Mouse (Mus musculus) myocyte (in vitro differentiated cells): ENCODE measurements around the gene Rps3a1.

Source experiments
- CEBPB ChIP-seq: IDR thresholded peaks from 2 replicates; pipeline ENCODE4 v1.6.1; 2011; ENCODE audit warnings: mild to moderate bottlenecking, moderate library complexity; ENCODE audit not compliant: poor library complexity, insufficient read depth, severe bottlenecking
- E2F4 ChIP-seq: IDR thresholded peaks from one replicate; pipeline ENCODE4 v1.6.1; 2011; ENCODE audit warnings: mild to moderate bottlenecking, control low read depth, moderate library complexity; ENCODE audit not compliant: insufficient read depth
- MAX ChIP-seq: IDR thresholded peaks from one replicate; pipeline ENCODE4 v1.6.1; 2011; ENCODE audit warnings: low read depth, mild to moderate bottlenecking, control low read depth
- MYOD1 ChIP-seq, 3 experiments: IDR thresholded peaks; one replicate each; pipeline ENCODE4 v1.6.1; 2011; ENCODE audit warnings: control low read depth in 2 of 3, low read depth in 2 of 3, mild to moderate bottlenecking in 2 of 3, moderate library complexity in 1 of 3; ENCODE audit not compliant: insufficient read length in 2 of 3, control insufficient read depth in 1 of 3
- MYOG ChIP-seq, 3 experiments: IDR thresholded peaks; one replicate each; pipeline ENCODE4 v1.6.1; 2011; ENCODE audit warnings: control low read depth in 2 of 3, low read depth in 2 of 3, mild to moderate bottlenecking in 2 of 3; ENCODE audit not compliant: insufficient read length in 2 of 3, control insufficient read depth in 1 of 3, insufficient read depth in 1 of 3
- POLR2A ChIP-seq: IDR thresholded peaks from one replicate; pipeline ENCODE4 v1.6.1; 2011; ENCODE audit warnings: low read depth, mild to moderate bottlenecking, control low read depth, moderate library complexity; ENCODE audit not compliant: insufficient read length
- POLR2AphosphoS2 ChIP-seq: IDR thresholded peaks from one replicate; pipeline ENCODE4 v1.6.1; 2011; ENCODE audit warnings: low read depth, control low read depth; ENCODE audit not compliant: insufficient read length
- REST ChIP-seq: IDR thresholded peaks from one replicate; pipeline ENCODE4 v1.6.1; 2011; ENCODE audit warnings: mild to moderate bottlenecking, control low read depth, moderate library complexity; ENCODE audit not compliant: insufficient read depth, insufficient read length
- SRF ChIP-seq: IDR thresholded peaks from one replicate; pipeline ENCODE4 v1.6.1; 2011; ENCODE audit warnings: low read depth; ENCODE audit not compliant: control insufficient read depth, insufficient read length
- TCF12 ChIP-seq: IDR thresholded peaks from one replicate; pipeline ENCODE4 v1.6.1; 2011; ENCODE audit warnings: mild to moderate bottlenecking, control low read depth; ENCODE audit not compliant: poor library complexity, insufficient read depth, severe bottlenecking
- TCF3 ChIP-seq: IDR thresholded peaks from one replicate; pipeline ENCODE4 v1.6.1; 2011; ENCODE audit warnings: low read depth, control low read depth; ENCODE audit not compliant: insufficient read length
- USF1 ChIP-seq: IDR thresholded peaks from one replicate; pipeline ENCODE4 v1.6.1; 2011; ENCODE audit warnings: low read depth, mild to moderate bottlenecking, control low read depth, moderate library complexity

DNA sequence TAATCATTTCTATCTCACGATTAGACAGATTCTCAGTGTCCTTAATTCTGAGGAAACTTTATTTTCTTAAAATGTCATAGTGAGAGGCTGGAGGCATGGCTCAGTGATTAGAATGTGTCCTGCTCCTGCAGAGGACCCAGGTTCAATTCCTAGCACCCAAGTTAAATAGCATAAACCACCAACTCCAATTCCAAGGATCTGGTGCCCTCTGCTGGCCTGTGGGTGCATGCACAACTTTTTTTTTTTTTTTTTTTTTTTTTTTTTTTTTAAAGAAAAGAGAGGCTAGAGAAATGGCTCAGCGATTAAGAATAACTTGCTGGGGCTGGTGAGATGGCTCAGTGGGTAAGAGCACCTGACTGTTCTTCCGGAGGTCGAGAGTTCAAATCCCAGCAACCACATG is 25.6 kb downstream of the Rps3a1 start:
- TF ChIP-seq POLR2A (no peak), POLR2AphosphoS2 (no peak), MAX (no peak), E2F4 (no peak), MYOD1 (IDR thresholded peaks at IDR 0.05; ENCODE audit: control insufficient read depth in 1 of 3, insufficient read length in 2 of 3, low read depth in 2 of 3) (no peak), REST (no peak), USF1 (no peak), SRF (no peak), MYOG (IDR thresholded peaks at IDR 0.05; ENCODE audit: control insufficient read depth in 1 of 3, insufficient read depth in 1 of 3, insufficient read length in 2 of 3, low read depth in 2 of 3) (no peak), TCF12 (no peak), CEBPB (no peak), TCF3 (no peak)
